Mouse (Mus musculus): ENCODE measurements at regions not wholly inside any gene's neighbourhood (a gene's known extent, or its start where the extent isn't known, plus 50 kb on each side); places are given as distances from the start of the nearest gene placed in this dataset.

DNA sequence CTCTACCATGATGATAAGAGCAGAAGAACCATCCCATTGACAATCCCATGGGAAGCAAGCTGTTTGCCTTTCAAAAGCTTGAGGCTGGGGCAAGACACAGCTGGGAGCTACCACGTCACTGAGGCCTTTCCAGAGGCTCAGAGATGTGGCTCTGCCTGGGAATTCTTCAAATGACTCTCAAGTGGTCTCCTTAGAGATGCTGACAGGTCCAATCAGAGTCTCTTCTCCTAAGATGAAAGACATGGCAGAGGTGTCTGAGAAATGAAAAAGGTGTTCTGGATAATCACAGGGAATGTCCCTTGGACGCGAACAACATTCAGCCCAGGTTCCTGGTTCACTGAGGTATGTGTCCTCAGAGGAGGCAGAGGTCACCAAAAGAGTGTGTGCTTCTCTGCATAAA is 287.7 kb downstream of the Fam49a start:
- no peak for TF ChIP-seq GATA1 (IDR thresholded peaks at IDR 0.05; ENCODE audit: low read length)

DNA sequence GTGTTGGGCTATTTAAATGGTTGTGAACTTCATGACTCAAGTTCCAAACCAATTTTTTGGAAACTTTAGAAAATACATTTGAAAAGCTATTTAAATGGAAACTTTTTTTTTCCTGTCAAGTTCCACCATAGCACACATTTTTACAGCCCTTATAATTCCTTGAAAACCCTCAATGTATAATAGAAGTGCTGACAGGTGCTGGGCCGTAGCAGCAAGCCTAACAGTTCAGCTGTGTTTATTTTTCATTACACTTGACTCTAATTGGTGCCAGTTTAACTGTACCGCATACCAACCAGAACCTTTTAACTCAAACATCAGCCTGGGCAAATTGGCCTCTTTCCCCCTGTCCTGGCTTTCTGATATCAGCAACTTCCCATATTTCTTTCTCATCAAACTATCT is 286.7 kb downstream of the Fam49a start:
- TF ChIP-seq GATA1 (IDR thresholded peaks at IDR 0.05; ENCODE audit: low read length) = no peak

DNA sequence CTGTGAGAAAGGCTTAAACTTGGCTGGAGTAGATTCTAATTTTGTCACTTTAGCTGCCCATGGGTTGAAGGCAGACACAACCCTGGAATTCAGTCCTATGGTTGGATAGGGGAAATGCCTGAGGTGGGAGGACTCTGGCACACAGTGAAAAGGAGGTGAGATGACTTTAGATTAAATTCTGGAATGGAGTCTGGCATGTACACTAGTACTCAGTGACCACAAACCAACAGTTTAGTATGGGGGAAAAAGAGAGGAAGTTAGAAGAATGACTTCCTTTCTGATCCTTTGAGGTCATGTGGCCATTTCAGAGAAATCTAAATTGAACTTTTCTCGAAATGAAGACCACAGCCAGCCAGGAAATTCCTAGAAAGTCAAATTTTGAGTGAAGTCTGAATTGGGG is 285.5 kb downstream of the Fam49a start:
- TF ChIP-seq GATA1 (IDR thresholded peaks at IDR 0.05; ENCODE audit: low read length) = no peak

DNA sequence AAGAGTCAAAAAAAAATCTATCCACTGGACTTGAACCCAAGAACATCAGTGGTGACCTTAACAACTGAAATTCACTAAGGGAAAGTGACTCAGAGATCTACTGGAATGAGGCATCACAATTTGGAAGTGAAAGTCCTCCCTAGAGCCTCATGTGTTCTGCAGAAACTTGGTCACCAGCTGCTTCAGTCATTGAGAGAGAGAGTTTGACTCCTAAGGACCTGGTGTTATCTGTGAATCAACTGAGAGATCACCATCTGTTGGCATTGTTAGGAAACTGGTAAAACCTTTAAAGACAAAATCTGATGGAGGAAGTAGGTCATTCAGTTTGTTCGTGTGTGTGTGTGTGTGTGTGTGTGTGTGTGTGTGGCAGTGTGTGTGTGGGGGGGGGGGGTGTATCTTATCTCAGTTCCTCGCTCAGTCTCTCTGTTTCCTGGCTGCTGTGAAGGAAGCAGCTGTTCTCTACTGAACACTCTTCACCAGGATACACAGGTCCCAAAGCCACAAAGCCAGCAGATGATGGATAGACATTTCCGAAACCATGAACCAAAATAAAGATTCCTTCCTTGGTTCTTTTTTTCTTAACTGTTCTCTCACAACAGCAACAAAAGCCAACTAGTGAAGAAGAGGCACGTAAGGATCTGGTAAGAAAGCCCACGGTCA is 284.6 kb downstream of the Fam49a start:
- TF ChIP-seq GATA1 (IDR thresholded peaks at IDR 0.05; ENCODE audit: low read length) = no peak

GRCm38 (mm10) chr12:12541076-12542070 is 279.4 kb downstream of the Fam49a start:
- TF ChIP-seq GATA1 (IDR thresholded peaks at IDR 0.05; ENCODE audit: low read length) = no peak

DNA sequence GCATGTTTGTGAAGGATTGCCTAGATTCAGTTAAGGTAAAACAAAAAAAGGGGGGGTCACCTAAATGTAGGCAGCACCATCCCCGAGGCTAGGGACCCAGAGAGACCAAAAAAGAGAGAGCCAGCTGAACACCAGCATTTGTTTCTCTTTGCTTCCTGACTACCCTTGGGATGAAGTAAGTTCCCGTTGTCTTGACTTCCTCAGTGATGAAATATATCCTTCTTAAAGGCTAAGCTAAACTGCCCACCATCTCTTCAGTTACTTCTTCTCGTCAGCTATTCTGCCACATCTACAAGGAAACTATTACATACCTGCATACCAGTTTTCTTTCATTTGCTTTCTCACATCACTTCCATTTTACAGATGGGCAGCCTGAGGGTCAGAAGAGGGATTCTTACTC is 277.4 kb downstream of the Fam49a start:
- TF ChIP-seq GATA1 (IDR thresholded peaks at IDR 0.05; ENCODE audit: low read length) = no peak

GRCm38 (mm10) chr12:12534779-12535178 is 272.8 kb downstream of the Fam49a start:
- no peak for TF ChIP-seq GATA1 (IDR thresholded peaks at IDR 0.05; ENCODE audit: low read length)

GRCm38 (mm10) chr12:12530796-12531195 is 268.9 kb downstream of the Fam49a start:
- TF ChIP-seq GATA1 (IDR thresholded peaks at IDR 0.05; ENCODE audit: low read length) = no peak

DNA sequence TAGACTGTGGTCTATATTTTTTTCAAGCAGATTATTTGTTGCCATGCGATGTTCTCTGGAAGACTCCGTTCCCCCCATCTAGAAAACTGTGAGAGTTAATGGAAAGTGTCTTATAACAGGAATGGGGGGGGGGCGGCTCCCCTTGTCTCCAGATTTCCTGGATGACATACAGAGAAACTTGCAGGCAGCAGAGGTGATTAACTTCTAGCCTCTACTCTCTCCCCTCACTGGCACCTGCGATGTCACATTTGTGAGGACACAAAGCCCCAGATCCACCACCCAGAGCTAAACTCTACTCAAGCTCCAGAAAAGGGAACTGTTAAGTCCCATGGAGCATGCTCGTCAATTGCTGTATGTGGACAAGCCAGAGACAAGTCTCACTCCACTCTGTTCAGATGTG is 267.6 kb downstream of the Fam49a start:
- no peak for TF ChIP-seq GATA1 (IDR thresholded peaks at IDR 0.05; ENCODE audit: low read length)

DNA sequence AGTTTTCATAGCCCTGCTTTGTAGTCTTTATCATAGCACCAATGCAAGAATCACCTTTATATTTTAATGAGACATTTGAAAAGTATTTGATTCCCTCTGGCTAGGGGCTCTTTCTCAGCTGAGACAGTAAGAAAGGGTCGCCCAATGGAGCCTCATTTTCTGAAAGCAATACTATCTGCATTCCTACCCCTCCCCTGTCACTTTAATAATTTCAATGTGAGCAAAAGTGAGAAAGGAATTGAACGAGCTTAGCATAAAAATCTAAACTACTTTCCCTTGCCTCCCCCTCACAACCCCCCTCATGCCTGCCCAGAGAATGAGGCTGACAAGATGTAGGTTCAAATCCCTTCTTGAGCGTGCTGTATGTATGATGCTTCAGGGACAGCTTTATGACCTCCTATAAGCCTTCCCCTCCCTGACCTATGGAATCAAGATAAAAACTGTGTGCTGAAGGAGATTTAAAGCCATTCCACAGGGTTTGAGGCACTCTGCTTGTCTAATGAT is 266.6 kb downstream of the Fam49a start:
- no peak for TF ChIP-seq GATA1 (IDR thresholded peaks at IDR 0.05; ENCODE audit: low read length)

DNA sequence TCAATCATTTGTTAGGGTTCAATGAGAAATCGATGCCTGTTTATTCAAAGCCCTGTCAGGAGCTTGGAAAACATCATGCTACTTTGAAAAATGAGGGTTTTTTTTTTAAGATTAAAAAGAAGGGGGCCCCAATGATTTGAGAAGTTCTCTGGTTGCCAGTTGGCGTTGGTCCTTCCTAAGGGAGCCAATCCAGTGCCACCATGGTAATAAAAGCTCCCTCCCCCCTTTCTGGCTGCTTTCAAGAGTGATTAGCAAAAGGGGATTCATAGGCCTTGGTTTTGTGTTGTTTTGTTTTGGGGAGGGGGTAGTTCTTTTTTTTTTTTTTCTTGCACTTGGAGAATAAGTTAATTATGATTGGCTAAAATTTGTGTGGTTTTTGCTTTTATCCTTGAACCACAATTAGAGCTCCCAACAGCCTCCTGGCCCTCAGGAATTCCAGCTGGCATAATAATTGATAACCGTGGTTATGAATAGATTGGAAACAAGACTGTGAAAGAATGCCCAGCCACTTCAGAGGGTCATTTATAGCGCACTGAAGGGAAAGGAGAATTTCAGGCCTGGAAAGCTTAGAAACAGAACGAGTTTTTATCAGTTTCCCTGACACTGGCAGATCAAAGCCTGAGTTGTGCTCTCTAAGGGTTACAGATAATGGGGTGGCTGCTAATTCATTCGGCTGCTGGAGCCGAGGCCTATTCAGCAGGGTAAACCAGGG is 266.0 kb downstream of the Fam49a start:
- no peak for TF ChIP-seq GATA1 (IDR thresholded peaks at IDR 0.05; ENCODE audit: low read length)

DNA sequence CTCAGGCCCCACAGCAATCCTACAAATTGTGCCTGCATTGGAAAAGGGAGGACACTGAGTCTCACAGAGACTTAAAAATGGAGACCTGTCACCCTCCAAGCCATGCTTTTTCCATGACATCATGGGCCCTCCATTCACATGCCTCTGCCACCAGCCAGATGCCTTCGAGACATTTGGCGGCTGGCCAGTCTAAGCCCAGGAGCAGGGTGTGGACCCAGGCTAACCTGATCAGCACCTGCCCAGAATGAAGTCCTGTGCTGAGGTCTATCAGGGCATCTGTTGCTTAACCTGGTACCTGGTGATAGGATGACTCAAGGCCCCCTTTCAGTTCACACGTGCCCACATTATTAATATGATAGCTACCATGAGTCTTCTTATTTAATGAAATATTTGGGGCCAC is 265.4 kb downstream of the Fam49a start:
- TF ChIP-seq GATA1 (IDR thresholded peaks at IDR 0.05; ENCODE audit: low read length) = no peak

DNA sequence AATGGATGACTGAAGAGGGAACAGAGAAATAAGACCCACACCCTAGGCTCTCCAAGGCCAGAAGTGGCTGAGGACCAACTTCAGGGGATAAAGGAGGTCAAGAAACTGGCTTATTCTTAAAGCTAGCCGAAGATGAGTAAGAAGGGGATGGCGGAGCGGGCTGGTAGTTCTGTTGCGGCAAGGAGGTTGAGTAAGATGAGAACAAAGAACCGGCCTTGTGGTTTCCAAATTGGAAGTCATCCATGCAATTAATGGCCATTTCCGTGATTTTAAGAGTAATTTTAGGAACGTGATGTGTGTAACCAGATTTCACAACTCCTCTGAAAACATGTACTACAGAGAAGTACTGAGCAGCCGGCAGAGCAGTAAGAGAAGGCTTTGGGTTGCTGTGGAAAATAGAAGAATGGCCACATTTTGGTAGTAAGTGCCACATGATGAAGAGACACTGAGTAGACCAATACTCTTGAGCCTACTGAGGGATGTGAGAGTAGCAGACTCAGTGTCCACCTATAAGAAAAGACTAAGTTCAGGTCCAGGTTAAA is 258.4 kb downstream of the Fam49a start:
- no peak for TF ChIP-seq GATA1 (IDR thresholded peaks at IDR 0.05; ENCODE audit: low read length)

DNA sequence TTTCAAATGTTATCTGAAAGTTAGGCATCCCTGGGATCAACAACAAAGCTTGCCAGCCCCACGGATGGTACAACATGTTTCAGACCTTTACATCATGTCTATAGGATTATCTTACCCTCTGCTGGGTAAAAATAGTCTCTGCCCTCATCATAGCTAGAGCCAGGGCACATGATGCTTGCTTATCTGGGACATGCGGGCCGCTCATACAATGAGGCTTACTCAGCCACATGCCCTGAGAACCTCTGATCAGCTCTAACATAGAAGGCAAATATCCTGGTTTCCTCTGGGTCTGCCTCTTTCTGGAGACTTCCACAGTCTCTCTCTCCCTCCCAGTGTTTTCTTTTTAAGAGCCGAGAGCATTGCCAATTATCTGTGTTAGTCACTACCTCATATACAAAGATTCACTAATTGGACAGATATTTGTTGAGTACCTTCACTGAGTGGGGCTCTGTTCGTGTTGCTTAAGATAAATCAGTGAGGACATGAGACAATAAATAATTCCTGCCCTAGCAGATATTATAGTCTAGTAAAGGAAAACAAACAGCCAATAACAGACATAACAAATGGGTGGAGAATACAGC is 256.6 kb downstream of the Fam49a start:
- no peak for TF ChIP-seq GATA1 (IDR thresholded peaks at IDR 0.05; ENCODE audit: low read length)

GRCm38 (mm10) chr12:12517020-12517419 is 255.1 kb downstream of the Fam49a start:
- no peak for TF ChIP-seq GATA1 (IDR thresholded peaks at IDR 0.05; ENCODE audit: low read length)
